Mouse (Mus musculus): ENCODE results near the gene Vamp3.
"Not testable (repeated sequence)": the region's sequence is repeated elsewhere in the genome, so short reads cannot be mapped to it uniquely, and the experiment has no call there.

The Vamp3 gene

DNA sequence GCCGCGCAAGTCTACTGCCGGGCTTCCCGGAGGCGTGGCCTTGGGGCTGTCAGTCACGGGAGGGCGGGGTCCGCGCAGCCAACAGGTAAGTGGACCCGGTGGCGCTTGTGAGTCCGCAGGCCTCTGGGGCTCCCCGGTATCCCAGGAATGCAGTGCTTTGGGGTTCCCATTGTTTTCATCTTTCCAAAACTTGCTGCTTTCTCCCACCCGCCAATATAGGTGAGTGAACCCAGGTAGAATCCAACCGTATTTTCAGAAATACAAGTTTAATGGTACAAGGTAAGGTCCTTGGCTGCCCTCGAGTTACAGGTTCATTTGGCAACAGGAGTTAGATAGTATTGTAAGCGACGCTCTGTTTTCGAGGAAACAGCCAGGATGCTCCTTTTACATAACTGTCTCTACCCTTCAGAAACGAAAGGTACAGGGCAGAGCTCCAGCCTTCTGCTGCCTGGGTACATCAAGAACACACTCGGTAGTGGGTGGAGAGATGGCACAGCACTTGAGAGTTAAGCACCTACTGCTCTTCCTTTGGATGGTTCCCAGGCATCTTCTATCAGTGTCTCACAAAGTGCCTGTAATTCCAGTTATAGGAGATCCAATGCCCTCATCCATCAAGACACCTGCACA, 12.7 kb downstream of the Vamp3 start:
- no peak for DNase-seq (ENCODE audit: low spot score in 2 of 2)

DNA sequence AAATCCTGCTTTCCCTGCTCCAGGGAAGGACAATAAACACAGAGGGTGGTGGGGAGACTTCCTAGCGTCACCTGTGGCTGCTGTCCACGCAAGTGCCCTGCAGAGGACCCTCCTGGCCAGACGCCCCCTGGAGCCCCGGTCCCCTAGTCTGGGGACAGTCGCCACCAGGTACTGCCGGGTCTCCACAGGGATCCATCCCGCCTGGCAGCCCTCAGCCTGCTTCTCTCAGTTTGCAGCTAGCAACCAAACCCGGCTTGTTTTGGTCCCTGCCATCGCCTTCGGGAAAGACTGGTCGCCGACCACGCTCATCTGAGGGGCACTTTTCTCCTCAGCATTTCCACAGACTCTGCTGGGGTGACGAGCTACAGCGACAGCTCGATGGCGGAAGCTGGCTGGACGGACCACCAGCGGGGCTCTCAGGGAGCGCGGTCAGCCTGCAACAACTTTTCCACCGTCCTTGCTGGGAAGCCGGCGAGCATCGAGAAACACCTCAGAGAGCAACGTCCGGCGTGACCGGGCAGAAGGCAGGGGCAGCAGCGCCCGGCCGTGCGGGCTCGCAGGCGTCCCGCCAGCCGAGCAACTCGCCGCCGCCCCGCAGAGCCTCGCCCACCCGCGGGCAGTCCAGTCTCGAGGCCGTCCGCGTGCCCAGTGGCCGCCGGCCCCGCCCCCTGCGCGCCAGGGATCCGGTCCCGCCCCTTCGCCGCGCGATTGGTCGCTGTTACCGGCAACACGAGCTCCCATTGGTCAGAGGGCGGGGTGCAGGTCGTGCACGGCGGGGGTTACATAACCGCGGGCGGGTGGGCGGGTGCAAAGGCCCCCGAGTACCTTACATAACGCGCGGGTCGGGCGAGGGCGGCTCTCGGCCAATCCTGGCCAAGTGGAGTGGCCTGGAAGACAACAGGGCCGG, 13.5 kb downstream of the Vamp3 start, which contains the start of gene Per3:
Gene Per3 (minus strand): TSS at position 629 of the 907 bp plus-strand sequence.
- peak; percentile 91 to 94 for DNase-seq (ENCODE audit: low spot score in 2 of 2)

DNA sequence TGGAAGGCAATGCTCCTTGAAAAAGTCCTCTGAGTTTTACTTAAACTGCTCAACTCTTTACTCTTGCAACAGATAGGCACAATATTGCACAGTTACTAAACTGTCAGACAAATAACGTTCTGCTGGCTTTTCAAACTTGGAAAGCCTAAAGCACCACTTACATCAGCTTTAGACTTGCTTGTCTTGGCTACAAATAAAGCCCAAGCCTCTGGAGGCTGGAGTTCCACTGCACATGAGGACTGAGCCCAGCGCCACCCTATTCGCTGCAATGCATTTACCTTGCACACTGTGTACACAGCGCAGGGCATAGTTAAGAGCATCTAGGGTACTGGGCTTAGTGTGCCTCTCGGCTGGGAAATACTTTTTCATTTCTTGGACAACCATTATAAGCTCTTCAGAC, 14.5 kb downstream of the Vamp3 start:
- no peak for DNase-seq (ENCODE audit: low spot score in 2 of 2)

DNA sequence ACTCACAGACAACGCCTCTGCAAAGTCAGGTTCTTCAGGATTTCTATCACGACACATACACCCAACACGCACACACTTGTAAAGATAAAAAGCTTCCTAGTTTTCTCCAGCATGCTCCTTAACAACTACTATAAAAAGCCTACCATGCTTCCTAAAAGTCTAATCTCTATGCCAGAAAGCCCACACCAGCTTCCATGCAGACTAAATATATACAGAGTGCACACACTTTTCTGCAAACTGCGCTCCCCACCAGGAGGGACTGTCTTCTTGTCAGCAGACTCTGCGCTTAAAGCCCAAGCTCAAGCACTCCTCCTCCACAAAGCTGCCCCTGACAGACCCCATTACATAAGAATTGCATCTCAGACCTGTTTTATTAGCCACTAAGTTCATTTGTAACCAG, 16.3 kb downstream of the Vamp3 start:
- no peak for DNase-seq (ENCODE audit: low spot score in 2 of 2)

DNA sequence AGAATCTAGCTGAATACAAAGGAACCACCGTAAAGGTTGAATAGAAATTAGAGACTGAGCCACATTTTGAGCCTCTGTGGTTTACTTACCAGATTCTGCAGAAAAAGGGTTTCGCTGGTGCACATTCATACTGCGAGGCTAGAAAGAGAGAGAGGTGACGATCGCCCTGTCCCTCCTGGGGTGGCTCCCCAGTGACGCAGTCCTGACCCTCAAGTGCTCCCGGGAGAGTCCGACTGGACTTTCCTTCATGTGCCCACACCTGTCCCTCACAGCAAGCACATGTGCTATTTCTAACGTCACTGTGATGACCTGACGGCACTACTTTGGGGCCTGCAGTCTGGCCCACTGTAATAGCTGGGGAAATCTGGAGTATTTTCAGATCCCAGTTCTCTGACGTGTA, 20.0 kb downstream of the Vamp3 start:
- no peak for DNase-seq (ENCODE audit: low spot score in 2 of 2)

DNA sequence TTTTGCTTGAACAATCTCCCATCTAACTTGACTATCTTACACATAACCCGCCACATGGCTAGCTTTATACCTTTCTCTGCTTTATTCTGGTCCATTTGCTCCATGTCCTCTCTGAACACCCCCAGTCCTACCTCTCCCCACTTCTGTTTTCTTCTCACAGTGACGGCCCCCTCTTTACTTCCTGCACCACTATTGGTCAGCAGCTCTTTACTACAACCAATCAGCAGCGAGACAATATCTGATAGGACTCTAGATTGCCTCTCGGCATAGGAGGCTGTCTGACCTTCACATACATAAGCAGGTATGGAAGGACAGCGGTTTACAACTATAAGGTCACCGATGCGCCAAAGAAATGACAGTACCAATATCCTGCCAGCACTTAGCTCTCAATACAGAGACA, 21.2 kb downstream of the Vamp3 start:
- DNase-seq (ENCODE audit: low spot score in 2 of 2), result no peak

DNA sequence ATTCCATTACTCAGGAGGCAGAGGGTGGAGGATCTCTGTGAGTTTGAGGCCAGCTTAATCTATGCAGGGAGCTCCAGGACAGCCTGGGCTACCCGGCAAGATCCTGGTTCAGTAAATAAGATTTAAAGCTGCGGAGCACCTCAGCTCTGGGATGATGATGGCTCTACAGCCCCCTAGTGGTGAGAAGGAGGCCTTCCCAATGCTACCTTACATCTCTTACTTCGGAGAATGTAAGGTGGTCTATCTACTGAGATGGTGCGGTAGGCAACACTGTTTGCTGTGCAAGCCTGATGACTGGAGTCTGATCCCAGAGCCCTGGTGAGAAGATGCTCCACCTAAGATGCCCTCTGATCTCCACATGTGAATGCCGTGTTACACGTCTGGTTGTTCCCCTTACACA, 30.8 kb downstream of the Vamp3 start:
- DNase-seq (ENCODE audit: low spot score in 2 of 2), result no peak

DNA sequence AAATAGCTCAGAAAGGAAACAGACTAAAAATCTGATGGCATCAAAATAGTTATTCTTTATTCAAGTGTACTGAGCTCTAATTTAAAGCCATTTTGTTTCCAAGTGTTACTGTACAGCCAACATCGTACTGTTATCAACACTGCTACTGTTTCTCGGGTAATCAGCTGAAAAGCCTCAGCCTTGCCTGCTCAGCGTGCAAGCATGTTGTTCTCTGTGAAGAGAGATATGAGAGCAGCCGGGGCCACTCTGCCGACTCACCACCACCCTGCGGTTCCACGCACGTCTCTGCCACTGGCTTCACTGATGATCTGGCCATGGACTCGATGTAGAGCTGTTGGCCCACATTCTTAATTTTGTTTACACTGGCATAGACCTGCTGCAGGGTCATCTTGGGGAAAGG, 33.6 kb downstream of the Vamp3 start:
- no peak for DNase-seq (ENCODE audit: low spot score in 2 of 2)

DNA sequence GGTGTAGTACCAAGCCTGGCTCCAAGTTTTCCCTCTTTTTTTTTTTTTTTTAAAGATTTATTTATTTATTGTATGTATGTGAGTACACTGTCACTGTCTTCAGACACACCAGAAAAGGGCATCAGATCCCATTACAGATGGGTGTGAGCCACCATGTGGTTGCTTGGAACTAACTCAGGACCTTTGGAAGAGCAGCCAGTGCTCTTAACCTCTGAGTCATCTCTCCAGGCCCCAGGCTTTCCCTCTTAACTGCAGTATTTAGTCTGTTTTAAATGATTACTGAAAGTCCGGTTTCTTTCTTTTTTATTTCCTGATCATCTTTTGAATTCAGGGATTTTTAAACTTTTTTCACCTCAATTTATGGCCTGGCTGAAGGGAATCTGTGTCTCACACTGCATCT, 40.4 kb downstream of the Vamp3 start:
- not testable (repeated sequence) for DNase-seq (ENCODE audit: low spot score in 2 of 2)

DNA sequence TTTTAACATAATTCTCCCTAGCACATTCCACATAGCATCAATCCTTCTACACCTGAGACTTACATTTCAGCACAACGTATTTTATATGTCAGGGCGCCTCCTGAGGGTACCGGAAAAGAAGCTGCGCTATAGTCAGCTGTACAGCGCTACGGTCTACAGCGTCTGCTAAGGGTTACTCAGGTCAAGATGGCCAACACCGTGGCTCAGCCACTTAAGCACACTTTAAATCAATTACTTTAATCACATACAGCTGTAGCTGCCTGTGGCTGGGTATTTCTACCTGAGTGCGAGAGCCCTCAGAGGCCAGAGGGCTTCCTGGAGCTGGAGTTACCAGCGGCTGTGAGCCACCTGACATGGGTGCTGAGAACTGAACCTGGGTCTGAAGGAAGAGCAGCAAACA, 41.8 kb downstream of the Vamp3 start:
- DNase-seq (ENCODE audit: low spot score in 2 of 2), result no peak

DNA sequence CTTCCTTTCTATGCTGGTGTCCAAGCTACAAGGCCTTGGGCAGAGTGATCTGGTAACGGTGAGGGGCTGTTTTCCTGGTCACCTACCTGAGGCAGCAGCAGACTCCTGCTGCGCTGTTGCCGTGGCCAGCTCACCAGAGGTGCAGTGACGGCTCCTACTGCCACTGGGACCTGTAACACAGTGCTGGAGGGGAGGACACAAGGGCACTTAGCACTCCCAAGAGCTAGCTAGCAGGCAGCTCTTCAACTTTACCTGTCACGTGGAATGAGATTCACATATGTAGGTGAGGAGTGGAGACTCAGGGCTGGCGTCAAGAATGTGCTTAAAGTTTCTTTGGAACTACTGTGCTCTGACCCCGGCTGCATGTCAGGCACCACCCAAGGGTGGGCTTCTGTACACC, 47.4 kb downstream of the Vamp3 start:
- no peak for DNase-seq (ENCODE audit: low spot score in 2 of 2)

DNA sequence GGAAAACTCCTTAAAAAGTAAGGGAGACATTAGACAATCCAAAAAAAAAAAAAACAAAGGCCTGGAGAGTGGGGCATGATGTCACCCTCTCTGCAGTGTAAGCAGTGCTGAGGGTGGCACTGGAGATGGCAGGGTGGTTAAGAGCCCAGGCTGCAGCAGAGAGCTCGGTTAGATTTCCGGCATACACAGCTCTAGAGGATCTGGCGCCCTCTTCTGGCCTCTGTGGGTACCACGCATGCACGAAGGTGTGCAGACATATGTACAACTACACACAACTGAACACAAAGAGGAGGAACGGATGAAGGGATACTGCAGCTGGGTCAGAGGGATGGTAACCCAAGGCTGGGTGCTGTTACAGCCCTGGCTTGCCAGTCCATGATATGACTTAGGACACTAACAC, 50.8 kb downstream of the Vamp3 start:
- no peak for DNase-seq (ENCODE audit: low spot score in 2 of 2)

DNA sequence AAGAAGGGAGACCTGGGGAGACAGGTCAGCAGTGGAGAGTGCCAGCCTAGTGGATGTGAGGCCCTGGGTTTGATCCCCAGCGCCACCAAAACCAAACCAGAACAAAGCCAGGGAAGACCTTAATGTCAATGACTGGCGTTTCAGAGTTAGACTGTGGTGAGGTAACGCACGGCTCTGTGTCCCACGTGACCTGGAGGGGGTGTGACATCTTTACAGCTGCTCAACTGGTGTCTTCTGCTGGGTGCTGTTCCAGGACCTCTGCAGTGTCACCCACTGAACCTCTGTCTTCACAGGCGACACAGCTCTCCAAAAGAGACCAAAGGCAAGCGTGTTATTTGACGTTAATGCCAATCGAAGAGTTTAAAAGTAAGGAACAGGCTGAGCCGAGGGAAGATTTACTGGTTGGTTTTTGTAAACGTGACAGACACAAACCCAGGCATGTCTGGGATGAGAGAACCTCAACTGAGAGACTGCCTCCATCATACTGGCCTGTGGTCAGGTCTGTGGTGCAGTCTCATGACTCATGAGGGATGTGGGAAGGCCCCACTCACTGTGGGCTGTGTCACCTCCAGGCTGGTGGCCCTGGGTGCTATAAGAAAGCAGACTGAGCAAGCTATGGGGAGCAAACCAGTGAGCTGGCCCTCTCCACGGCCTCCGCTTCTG, 52.0 kb downstream of the Vamp3 start:
- DNase-seq (ENCODE audit: low spot score in 2 of 2), result no peak

DNA sequence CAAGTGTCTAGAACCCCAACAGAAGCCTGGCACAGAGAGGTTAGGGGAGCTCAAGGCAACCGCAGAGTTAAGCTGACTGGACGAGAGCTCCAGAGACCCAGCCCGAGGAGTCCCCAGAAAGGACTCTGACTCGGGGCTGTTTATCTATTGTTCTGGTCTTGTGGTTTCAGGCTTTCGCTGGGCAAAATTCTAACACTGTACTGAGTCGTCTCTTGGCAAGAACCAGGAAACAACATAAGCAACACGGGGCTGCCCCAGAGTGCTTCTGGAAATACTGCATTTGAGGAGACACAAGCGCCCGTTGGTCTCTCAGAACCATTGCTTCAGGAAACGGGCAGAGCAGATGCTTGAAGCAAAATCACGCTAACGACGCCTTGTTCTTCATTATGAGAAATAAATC, 56.4 kb downstream of the Vamp3 start:
- no peak for DNase-seq (ENCODE audit: low spot score in 2 of 2)

DNA sequence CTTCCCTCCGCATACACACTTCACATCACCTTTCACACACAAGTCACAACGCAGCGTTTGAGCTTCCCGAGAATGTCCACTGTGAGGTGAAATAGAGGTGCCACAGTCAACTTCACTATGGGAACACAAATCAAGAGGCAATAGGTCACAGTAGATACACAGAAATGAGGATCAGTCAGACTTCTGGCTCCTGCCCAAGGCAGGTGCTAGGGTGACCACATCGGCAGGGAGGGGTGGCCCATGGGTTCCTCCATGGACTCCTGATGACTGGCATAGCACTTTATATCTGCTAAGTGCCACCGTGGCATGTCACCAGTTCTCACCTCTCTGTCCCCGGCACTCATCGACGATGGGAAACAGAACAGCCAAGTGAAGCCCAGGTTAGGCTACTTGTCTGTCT, 59.1 kb downstream of the Vamp3 start:
- DNase-seq (ENCODE audit: low spot score in 2 of 2), result no peak

Measured in spleen, postnatal 36 days (tissue).